Comparison of ENCODE assay signal across 8 mouse cellular contexts in genomic region chr6:148135769-148136382, GRCm38 (mm10).
DNase-seq lines count a peak whose midpoint lies in the region; ATAC-seq lines count a peak whose summit lies in the region.

No protein-coding gene starts in this region.

- H3K4me1 ChIP-seq in intestine, embryonic 14.5 days (replicated peaks; ENCODE audit: control insufficient read depth, insufficient read depth, low read length), result no peaks in the 10 kb centered on the region

- ATAC-seq in intestine, embryonic 14.5 days (replicated peaks; ENCODE audit: low FRiP score, low TSS enrichment, low read depth), result 0 out of 2 replicates have a peak, but pooled peaks have one; percentile 40

- H3K27ac ChIP-seq in intestine, embryonic 14.5 days (ENCODE audit: low read depth), result no peak overlapping the region

- peak; percentile 4 for DNase-seq in T-cell, adult 2 months (ENCODE audit: low spot score)
- peak; percentile 89 to 90 for DNase-seq in cerebellum, postnatal 10 days
- peak; percentile 66 for DNase-seq in gastrocnemius, adult 18-20 months (ENCODE audit: low spot score)
- DNase-seq in intestine, embryonic 14.5 days (ENCODE audit: low spot score), result peak; percentile 80
- peak; percentile 44 to 87 for DNase-seq in left cerebral cortex, adult 9 months (ENCODE audit: low spot score in 2 of 2)
- DNase-seq in mesoderm, embryonic 11.5 days (ENCODE audit: low read depth, low spot score), result peak; percentile 86
- DNase-seq in right cerebral cortex, postnatal 25 days, result peak; percentile 79
- DNase-seq in yolk sac, embryonic 10.5 days (ENCODE audit: low spot score), result peak; percentile 49

- H3K4me3 ChIP-seq in intestine, embryonic 14.5 days (ENCODE audit: low read depth, low read length), result no peak overlapping the region

- H3K36me3 ChIP-seq in intestine, embryonic 14.5 days (ENCODE audit: control insufficient read depth, insufficient read depth, low read length), result no peaks in the 10 kb centered on the region

- no peaks in the 10 kb centered on the region for H3K9me3 ChIP-seq in intestine, embryonic 14.5 days (ENCODE audit: control insufficient read depth, low read length)

- no peaks in the 10 kb centered on the region for H3K27me3 ChIP-seq in intestine, embryonic 14.5 days (replicated peaks; ENCODE audit: control insufficient read depth, insufficient read depth, low read length)

- 29% methylated on average over 9 of the region's 9 CpGs for WGBS in intestine, embryonic 14.5 days

- H3K9ac ChIP-seq in intestine, embryonic 14.5 days (ENCODE audit: low read length), result no peak overlapping the region

- no peak overlapping the region for H3K4me2 ChIP-seq in intestine, embryonic 14.5 days (ENCODE audit: low read length)

Comparison
In these comparisons a context has a peak if more than half of its experiments do, and no peak if none do; other contexts are left out.
1. DNase-seq: peak in every context shown above with its lines; median percentile 90 in cerebellum, postnatal 10 days; 86 in mesoderm, embryonic 11.5 days; 80 in intestine, embryonic 14.5 days; 79 in right cerebral cortex, postnatal 25 days; 66 in gastrocnemius, adult 18-20 months; 66 in left cerebral cortex, adult 9 months; 49 in yolk sac, embryonic 10.5 days; 4 in T-cell, adult 2 months.